Mouse (Mus musculus) 3T3-L1 (cell line): Measurements from ENCODE around the gene Kremen2.

Experiments used
- DNase-seq: peaks from one replicate; pipeline ENCODE4 v3.0.0-alpha.2; 2015; ENCODE audit warnings: low read depth, low spot score

Kremen2 gene

DNA sequence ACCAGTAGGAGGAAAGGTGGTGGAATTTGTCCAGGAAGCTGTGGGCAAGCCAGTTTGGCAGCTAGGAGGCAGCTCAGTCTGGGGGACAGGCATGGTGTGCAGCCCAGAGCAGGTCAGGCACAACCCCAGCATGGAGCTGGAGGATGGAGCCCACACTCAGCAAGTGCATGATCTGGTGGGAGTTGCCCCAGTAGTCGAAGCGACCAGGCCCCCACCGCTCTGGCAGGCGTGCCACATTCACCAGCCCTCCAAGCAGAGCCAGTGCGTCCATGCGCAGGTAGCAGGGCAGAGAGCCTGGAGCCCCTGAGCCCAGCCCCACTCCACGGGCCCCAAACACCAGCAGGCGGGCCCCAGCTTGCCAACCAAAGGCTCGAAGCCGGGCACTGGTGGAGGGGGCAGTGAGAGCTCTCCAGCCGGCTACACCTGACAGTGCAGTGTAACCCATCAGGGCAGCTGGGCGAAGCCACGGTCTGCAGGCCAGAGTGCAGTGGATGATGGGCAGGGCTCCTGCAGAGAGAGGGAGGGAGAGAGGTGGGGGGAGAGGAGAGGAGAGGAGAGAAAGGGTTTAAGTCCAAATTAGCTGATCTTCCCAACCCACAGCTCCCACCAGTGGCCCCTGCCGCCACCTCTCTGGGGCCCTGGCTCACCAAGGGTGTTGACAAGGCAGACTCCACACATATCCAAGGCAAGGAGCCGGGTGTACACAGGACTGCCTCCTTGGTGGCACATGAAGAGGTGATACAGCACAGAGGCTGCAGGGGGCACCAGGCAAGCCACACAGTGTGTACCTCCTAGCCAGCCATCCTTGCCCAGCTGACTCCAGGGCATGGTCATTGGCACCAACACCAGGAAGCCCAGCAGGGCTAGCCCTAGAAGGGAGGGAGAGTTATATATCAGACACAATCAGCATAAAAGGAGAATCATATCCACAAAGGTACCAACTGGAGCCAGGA is 7.9 kb downstream of the Kremen2 start:
- peak; percentile 44 for DNase-seq

- DNase-seq = no peak
Measured at GRCm38 (mm10) chr17:23734341-23734740, 11.3 kb downstream of the Kremen2 start.

- peak; percentile 61 for DNase-seq
Measured at GRCm38 (mm10) chr17:23730441-23730840, 15.2 kb downstream of the Kremen2 start.

- DNase-seq = peak; percentile 66
Measured at GRCm38 (mm10) chr17:23726758-23727142, 18.9 kb downstream of the Kremen2 start.

DNA sequence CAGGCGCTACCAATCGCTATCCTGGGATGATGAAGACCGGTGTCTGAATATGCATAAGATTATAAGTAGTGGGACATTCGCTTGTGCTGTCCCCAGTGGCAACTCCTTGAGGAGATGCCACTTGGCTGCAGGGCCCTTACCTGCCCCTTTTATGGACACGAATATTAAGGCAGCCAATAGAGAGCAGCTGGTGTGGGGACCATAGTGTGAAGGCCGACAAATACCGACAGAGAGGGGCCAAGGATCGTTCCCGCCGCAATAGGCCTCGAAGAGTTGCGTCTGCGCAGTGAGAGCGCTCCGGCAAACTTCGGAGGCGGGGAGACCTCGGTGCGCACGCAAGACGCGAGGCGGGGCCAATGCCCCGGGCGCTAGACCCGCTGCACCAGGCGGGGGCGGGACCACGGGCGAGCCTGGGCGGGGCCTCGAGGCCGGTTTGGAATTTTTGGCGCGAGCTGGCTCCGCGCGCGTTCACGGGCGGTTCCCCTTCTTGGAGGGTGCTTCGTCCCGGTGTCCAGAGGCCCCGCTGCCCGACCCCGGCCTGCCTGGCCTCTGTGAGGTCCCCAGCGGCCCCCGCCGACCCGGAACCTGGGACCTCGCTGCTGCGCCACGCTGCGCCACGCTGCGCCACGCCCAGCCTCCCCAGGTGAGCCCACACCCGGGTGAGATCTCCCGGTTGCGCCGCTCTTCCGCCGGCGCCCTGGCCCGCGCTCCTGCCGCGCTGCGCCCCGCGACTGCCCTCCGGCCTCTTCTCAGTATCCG is 19.5 kb downstream of the Kremen2 start, which contains the start of gene Pkmyt1:
TSS of gene Pkmyt1 (plus strand) at position 338 of the 759 bp plus-strand sequence.
- peak; percentile 95 for DNase-seq

- DNase-seq = peak; percentile 57
Measured at GRCm38 (mm10) chr17:23725477-23725876, 20.2 kb downstream of the Kremen2 start.

DNA sequence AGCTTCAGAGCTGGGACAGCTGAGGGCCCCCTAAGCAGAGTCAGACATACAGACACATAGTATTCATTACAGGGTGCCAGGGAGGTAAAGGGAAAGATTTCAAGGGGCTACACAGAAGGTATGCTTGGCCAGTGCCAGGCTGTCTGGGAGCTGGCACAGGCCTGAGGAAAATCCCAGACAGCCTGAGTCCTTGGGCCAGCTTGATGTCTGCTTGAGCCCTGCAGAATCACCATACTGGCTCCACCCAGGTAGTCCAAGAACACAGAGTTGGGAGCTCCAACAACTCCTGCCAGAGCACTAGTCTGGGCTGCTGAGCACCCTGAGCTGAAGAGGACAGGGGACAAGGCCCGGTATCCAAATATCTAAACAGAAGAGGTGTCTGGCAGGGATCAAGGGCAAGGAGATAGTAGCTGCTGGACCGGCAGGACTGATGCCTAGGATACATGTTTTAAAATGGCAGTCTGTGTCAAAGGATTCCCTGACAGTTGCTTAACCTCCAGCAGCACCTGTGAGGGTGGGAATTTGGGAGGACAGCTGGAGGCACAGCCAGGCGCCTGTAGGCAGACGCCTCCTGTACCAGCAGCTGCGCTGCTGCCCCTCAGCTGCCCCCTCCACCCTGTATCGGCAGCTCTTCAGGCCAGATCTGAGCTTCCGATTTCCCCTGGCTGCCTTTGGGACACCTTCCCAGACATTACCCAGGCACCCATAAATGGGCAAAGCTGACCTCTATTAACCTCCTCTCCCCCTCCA is 23.1 kb downstream of the Kremen2 start, which contains the start of gene 1520401A03Rik:
TSS of gene 1520401A03Rik (minus strand) at position 408 of the 750 bp plus-strand sequence.
- DNase-seq = no peak

- no peak for DNase-seq
Measured at GRCm38 (mm10) chr17:23721886-23722285, 23.7 kb downstream of the Kremen2 start.

DNA sequence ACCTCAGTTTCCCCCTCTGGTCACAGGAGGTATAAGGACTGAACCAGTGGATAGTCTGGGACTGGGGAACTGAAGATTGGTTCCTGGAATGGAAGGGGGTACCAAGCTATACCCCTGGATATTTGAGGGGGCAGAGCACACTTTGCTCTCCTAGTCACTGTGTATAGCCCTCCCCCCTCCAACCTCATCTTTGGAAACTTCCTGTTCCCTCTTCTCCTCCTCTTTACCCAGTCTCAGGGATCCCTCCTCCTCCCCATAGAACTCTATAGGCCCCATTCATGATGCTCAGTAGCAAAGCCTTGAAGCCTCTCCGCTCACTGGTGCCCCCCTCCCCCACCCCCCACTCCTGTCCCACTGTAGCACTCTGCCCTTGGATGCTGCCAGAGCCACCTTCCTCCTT is 26.2 kb downstream of the Kremen2 start:
- DNase-seq = no peak

DNA sequence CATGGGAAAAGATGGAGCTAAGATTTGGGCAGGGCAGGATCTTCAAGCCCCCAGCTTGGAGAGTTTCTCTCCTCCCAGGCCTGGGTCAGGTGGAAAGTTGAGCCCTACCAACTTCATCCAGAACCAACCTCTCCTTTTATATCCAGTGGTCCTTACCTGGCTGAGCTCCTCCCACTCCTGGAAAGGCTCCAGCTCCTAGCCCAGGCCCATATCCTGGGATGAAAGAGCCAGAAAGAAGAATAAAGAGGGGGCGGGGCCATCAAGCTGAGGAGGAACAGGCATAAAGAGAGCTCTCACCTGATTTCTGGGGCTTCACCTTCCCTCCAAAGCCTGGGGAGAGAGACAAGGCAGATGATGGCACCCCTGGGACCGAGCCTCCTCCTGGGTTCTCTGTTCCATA is 28.6 kb downstream of the Kremen2 start:
- DNase-seq = no peak

DNA sequence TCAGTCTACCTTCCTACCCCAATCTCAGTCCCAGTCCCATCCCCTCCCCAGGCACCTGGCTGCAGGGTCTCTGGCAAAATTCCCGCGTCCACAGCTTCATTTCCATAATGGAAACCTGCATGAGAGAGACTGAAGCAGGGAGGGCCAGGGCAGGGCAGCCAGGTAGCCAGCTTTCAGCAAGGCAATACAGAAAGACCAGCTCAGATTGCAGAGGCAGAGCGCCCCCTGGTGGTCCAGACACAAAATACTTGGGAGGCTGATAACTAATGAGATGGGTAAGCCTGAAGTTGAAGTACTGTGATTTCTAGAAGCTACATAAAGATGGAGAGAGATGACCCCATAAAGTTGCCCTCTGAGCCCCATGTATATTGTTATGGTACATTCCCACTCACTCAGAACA is 39.4 kb downstream of the Kremen2 start:
- DNase-seq = peak; percentile 91

- no peak for DNase-seq
Measured at GRCm38 (mm10) chr17:23705525-23706104, 40.0 kb downstream of the Kremen2 start.

- DNase-seq = peak; percentile 64
Measured at GRCm38 (mm10) chr17:23704741-23705140, 40.9 kb downstream of the Kremen2 start.

DNA sequence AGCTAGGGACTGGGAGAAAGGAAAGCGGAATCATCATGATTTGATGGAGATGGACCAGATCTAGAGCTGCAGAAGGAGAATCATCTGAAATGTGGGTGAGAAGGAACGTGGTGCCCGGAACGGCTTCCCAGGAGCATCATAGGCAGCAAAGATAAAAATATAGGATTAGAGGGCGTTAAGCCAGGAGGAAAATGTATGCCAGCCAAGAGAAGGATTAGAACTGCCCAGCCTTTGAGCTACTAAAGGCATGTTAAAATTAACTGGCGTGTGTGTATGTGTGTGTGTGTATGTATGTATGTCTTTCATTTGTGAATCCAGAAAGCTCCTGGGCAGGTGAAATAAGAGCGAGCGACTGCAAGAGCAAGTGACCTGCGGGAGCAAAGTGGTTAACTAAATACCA is 42.3 kb downstream of the Kremen2 start:
- DNase-seq = no peak

- peak; percentile 99 for DNase-seq
Measured at GRCm38 (mm10) chr17:23700079-23700478, 45.6 kb downstream of the Kremen2 start.

DNA sequence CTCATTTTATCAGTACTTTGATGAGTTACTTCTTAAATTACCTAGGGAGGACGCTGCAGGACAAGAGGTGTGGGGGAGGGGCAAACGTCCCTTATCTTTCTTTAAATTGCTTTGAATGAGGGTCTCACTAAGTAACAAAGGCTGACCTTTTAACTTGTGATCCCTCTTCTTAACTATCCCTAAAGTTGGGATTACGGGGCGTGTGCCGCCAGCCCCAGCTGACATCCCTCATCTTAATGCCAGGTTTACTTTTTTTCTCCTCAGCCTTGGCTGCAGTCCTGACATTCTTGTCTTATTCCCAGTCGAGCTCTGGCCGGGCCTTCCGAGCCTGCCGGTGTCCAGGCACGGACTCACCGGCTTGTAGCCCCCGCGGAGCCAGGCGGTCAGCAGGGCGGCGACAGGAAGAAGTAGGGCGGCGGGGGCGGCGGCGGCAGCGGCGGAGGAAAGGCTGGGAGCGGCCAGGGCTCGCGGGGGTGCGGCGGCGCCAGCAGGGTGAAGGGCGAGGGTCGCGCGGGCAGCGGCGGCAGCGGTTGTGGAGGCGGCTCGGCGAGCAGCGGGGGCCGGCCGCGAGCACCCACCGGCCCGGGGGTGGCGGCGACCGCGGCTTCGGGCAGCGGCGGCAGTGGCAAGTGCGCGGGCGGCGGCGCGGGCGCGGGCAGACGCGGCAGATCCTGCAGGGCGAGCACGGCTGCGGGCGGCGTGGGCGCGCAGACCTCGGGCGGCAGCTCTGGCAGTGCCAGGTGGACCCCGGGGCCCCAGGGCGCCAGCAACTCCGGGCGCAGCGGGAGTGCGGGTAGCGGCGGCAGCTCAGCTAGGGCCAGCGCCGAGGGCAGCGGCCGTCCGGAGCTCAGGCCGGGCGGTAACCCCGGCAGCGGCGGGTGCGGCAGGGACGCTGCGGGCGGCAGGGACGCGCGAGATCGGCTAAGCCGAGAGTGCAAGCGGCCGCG is 46.2 kb downstream of the Kremen2 start:
- DNase-seq = peak; percentile 62

DNA sequence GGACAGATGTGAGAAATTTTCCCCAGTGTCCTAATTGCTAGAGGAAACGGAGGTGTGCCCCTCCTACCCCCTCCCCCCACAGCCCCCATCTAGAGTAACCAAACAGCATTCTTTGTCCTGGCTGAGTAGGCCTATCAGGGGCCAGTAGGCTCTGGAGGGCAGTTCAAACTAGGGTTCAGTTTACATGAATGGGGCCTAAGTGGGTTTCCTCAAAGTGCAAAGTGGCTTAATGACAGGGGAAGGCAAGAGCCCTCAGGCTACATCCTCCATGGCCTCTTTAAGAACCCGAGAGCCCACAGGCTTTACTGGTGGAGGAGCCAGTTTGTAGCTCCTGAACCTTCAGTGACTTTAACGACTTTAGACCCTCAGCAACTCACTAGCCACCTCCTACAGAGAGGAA is 49.8 kb downstream of the Kremen2 start:
- no peak for DNase-seq

DNA sequence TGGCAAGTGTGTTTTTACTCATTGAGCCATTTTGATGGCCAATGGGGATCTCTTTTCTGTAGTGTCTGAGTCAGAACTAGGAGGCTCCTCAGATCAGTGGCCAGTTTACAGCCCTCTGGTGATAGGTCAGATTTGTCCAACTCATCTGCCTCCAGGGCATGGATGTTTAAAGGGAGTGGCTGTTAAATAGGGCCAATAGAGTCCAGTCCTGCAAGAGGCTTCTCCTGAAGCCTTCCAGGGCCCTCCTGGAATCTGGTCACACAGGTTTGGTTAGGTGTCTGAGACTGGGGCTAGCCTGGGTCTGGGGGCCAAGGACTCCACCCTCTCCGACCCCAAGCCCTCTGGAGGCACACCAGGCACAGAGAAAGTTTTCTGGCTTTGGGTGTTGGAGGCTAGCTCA is 51.1 kb downstream of the Kremen2 start:
- DNase-seq = peak; percentile 98
